Mouse (Mus musculus): ENCODE measurements around the gene Tmeff1. TPM values are rescaled to one million over a fixed set of nuclear protein-coding genes. Genes with fewer than 3 reads are reported as not detected.

The Tmeff1 gene
- polyA plus RNA-seq, 1 experiment from 2014 or later: 0.36 TPM

DNA sequence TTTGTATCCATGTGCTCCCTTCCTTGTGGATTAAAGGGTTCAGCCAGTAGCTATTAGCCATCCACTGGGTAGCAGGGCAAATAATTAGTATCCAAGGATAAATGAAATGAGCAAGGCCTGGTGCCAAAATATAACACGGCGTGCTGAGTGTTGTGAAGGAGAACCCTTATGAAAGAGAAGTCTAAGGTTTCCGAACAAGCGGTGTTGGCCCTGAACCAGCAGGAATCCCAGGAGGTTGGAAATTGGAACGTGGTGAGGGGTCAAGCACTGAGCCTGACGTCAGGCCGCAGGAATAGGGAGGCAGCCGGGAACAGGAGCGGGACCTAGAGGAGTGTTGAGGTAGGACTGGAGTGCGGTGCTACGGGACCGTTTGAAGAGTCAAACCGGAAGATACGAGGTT lies 25.3 kb upstream of the Tmeff1 start:
- H3K27me3 ChIP-seq (ENCODE audit: insufficient read depth, low read length): no peaks in the 10 kb centered on the region
- no peak overlapping the region for H3K27ac ChIP-seq (ENCODE audit: low read depth)
- no peaks in the 10 kb centered on the region for H3K9me3 ChIP-seq (ENCODE audit: low read length)
- 89% methylated on average over 14 of the region's 14 CpGs for WGBS (ENCODE audit: insufficient replicate concordance)
- DNase-seq (no peak), ATAC-seq (no peak)
- H3K4me2 ChIP-seq (ENCODE audit: low read depth, low read length): no peak overlapping the region
- no peak for TF ChIP-seq EP300 (IDR thresholded peaks at IDR 0.05; ENCODE audit: low read depth)
- no peak overlapping the region for H3K4me3 ChIP-seq (ENCODE audit: low read depth, low read length)
- H3K9ac ChIP-seq (replicated peaks): no peak overlapping the region
- H3K4me1 ChIP-seq (ENCODE audit: insufficient read depth): no peaks in the 10 kb centered on the region
- H3K36me3 ChIP-seq (replicated peaks; ENCODE audit: insufficient read depth, low read length): 0 out of 2 replicates have a peak, but pooled peaks cover 4% of the 10 kb centered on the region

DNA sequence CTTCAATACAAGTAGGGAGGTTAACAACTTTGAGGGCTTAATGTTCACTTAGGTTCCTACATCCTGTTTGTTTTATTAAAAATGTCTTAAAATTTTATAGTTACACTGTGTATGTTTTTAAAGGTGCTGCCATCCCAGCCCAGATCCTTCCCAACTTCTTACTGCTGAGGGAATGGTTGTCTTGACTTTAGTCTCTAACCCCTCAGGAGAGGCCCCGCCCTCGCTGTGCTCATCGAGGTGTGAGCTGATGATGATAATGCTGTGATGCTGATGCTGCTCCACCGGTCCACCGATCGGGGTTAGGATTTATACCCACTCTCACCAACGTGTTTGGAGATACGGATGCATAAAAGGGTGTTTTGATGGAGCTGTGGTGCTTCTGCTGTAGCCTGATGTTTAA lies 23.1 kb upstream of the Tmeff1 start:
- Histone ChIP-seq H3K9ac (replicated peaks) (no peak overlapping the region), H3K27me3 (ENCODE audit: insufficient read depth, low read length) (no peaks in the 10 kb centered on the region), H3K4me2 (ENCODE audit: low read depth, low read length) (no peak overlapping the region), H3K9me3 (ENCODE audit: low read length) (no peaks in the 10 kb centered on the region), H3K27ac (ENCODE audit: low read depth) (no peak overlapping the region), H3K4me3 (ENCODE audit: low read depth, low read length) (no peak overlapping the region), H3K4me1 (ENCODE audit: insufficient read depth) (no peaks in the 10 kb centered on the region), H3K36me3 (replicated peaks; ENCODE audit: insufficient read depth, low read length) (0 out of 2 replicates have a peak, but pooled peaks cover 4% of the 10 kb centered on the region)
- TF ChIP-seq CTCF (IDR thresholded peaks at IDR 0.05; ENCODE audit: low read depth) (no peak), EP300 (IDR thresholded peaks at IDR 0.05; ENCODE audit: low read depth) (no peak)
- ATAC-seq: no peak
- no peak for DNase-seq
- 85% methylated on average over 8 of the region's 8 CpGs for WGBS (ENCODE audit: insufficient replicate concordance)

DNA sequence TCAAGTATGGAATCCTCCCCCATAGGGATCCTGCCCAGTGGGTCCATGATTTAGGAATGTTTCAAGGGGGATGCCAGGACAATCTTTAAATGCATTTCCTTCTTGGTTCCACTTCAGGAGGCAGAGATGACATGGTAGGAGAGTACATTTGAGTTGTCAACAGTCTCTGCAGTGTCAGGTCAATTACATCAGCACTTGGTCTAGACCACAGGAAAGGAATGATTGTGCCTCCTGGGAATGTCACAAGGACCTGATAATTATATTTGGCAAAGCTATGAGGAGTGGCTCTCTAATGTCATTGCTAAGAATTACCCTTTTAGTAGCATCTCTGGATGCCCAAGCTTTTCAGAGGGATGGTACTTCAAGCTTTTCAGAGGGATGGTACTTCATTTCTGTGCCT lies 20.0 kb upstream of the Tmeff1 start:
- TF ChIP-seq EP300 (IDR thresholded peaks at IDR 0.05; ENCODE audit: low read depth): no peak
- TF ChIP-seq CTCF (IDR thresholded peaks at IDR 0.05; ENCODE audit: low read depth): no peak
- 0 out of 2 replicates have a peak, but pooled peaks cover 4% of the 10 kb centered on the region for H3K36me3 ChIP-seq (replicated peaks; ENCODE audit: insufficient read depth, low read length)
- no peak for DNase-seq
- no peak overlapping the region for H3K9ac ChIP-seq (replicated peaks)
- no peak overlapping the region for H3K27ac ChIP-seq (ENCODE audit: low read depth)
- H3K27me3 ChIP-seq (ENCODE audit: insufficient read depth, low read length): no peaks in the 10 kb centered on the region
- ATAC-seq: no peak
- no peak overlapping the region for H3K4me3 ChIP-seq (ENCODE audit: low read depth, low read length)
- H3K4me2 ChIP-seq (ENCODE audit: low read depth, low read length): no peak overlapping the region
- H3K9me3 ChIP-seq (ENCODE audit: low read length): no peaks in the 10 kb centered on the region
- no peaks in the 10 kb centered on the region for H3K4me1 ChIP-seq (ENCODE audit: insufficient read depth)

DNA sequence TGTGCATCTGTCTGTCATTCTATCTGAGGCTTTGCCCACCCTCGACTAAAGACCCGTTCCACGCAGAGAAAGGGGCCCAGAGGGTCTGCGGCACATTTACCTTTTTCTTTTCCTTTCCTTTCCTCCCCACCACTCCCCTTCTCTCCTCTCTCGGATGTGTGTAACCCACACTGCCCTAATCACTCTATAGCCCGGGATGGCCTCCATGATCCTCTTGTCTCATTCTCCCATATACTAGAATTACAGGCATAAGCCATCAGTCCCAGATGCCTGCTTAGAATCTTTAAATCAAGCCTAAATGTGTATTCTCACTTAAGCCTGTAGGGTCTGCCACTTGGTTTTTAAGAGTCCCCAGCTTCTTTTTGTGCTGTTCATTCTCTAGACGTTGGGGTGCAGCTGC lies 8.6 kb upstream of the Tmeff1 start:
- DNase-seq (no peak), ATAC-seq (no peak)
- no peak overlapping the region for H3K4me2 ChIP-seq (ENCODE audit: low read depth, low read length)
- no peaks in the 10 kb centered on the region for H3K4me1 ChIP-seq (ENCODE audit: insufficient read depth)
- H3K9ac ChIP-seq (replicated peaks): no peak overlapping the region
- TF ChIP-seq EP300 (IDR thresholded peaks at IDR 0.05; ENCODE audit: low read depth): no peak
- TF ChIP-seq CTCF (IDR thresholded peaks at IDR 0.05; ENCODE audit: low read depth): no peak
- no peaks in the 10 kb centered on the region for H3K27me3 ChIP-seq (ENCODE audit: insufficient read depth, low read length)
- no peak overlapping the region for H3K27ac ChIP-seq (ENCODE audit: low read depth)
- H3K4me3 ChIP-seq (ENCODE audit: low read depth, low read length): no peak overlapping the region
- H3K36me3 ChIP-seq (replicated peaks; ENCODE audit: insufficient read depth, low read length): no peaks in the 10 kb centered on the region
- H3K9me3 ChIP-seq (ENCODE audit: low read length): no peaks in the 10 kb centered on the region
- WGBS (ENCODE audit: insufficient replicate concordance): 84% methylated on average over 7 of the region's 7 CpGs

DNA sequence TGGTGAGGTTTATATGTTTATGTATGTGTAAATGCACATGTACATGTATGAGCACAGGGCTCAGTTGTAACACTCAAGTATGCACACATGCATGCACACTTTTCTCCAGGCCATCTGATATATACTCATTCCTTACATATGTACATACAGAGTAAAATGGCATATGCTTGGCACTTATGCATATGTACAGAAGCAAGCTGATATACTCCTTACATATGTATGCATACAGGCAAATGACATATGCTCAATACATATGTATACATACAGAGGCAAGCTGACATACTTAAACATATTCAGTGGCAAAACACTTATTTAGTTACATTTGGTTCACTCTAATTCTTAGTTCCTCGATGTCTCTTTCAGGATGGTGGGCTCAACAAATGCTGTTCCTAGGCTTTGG lies 7.1 kb upstream of the Tmeff1 start:
- no peak for TF ChIP-seq EP300 (IDR thresholded peaks at IDR 0.05; ENCODE audit: low read depth)
- TF ChIP-seq CTCF (IDR thresholded peaks at IDR 0.05; ENCODE audit: low read depth): no peak
- H3K4me1 ChIP-seq (ENCODE audit: insufficient read depth): no peaks in the 10 kb centered on the region

DNA sequence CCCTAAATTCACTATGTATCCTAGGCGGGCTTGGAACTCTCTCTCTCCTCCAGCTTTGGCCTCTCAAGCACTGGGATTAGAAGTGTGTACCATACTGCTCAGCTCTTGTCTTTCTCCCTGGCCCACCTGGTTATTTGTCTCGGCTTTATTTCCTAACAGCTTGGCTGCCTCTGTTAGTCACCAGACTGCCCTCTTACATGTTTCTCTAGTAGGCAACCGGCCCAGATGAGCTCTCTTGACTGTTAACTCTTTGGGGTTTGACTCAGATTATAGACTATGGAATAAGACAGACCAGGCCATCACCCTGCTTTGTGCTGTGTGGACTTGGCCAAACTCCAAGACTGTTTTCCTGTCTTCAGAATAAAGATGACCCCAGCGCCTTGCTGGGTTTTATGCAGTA lies 6.6 kb upstream of the Tmeff1 start:
- no peak for DNase-seq
- Histone ChIP-seq H3K27me3 (ENCODE audit: insufficient read depth, low read length) (no peaks in the 10 kb centered on the region), H3K4me3 (ENCODE audit: low read depth, low read length) (no peak overlapping the region), H3K9ac (replicated peaks) (no peak overlapping the region), H3K27ac (ENCODE audit: low read depth) (no peak overlapping the region), H3K4me1 (ENCODE audit: insufficient read depth) (no peaks in the 10 kb centered on the region), H3K36me3 (replicated peaks; ENCODE audit: insufficient read depth, low read length) (no peaks in the 10 kb centered on the region), H3K4me2 (ENCODE audit: low read depth, low read length) (no peak overlapping the region), H3K9me3 (ENCODE audit: low read length) (no peaks in the 10 kb centered on the region)
- no peak for ATAC-seq
- 53% methylated on average over 4 of the region's 4 CpGs for WGBS (ENCODE audit: insufficient replicate concordance)
- TF ChIP-seq EP300 (IDR thresholded peaks at IDR 0.05; ENCODE audit: low read depth) (no peak), CTCF (IDR thresholded peaks at IDR 0.05; ENCODE audit: low read depth) (no peak)

More for the DNA sequence above, 7.1 kb upstream of the Tmeff1 start:
- 74% methylated on average over 1 of the region's 1 CpGs for WGBS (ENCODE audit: insufficient replicate concordance)
- DNase-seq: no peak
- Histone ChIP-seq H3K9ac (replicated peaks) (no peak overlapping the region), H3K9me3 (ENCODE audit: low read length) (no peaks in the 10 kb centered on the region), H3K36me3 (replicated peaks; ENCODE audit: insufficient read depth, low read length) (no peaks in the 10 kb centered on the region), H3K4me2 (ENCODE audit: low read depth, low read length) (no peak overlapping the region), H3K4me3 (ENCODE audit: low read depth, low read length) (no peak overlapping the region), H3K27me3 (ENCODE audit: insufficient read depth, low read length) (no peaks in the 10 kb centered on the region), H3K27ac (ENCODE audit: low read depth) (no peak overlapping the region)
- no peak for ATAC-seq

DNA sequence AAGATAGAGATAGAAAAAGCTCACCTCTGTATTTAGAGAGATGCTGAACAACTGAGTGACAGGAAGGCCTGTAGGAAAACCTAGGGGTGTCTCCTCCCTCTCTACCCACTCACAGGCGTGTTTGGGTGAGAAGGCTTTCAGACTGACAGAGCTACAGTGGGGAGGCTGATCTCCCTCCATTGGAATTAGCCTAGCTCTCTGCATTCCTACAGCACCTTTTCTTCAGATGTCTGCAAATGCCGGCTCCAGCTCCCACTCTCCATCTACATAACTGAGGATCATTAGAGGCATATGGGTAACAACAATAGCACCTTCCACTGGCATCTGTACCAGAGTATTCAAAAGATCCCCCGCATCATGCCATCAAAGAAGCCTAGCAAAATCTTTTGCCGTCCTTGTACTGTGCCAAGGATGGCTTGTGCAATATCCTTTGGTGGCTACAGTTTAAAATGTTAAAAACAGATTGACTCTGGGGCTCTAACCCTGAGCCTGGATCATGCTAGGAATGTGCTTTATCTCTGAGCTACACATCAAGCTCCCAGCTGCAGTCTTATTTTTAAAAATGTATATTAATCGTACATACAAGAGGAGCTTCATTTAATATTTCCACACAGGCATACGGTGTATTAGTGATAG lies 5.4 kb upstream of the Tmeff1 start:
- DNase-seq (no peak), ATAC-seq (no peak)
- no peaks in the 10 kb centered on the region for H3K4me1 ChIP-seq (ENCODE audit: insufficient read depth)
- H3K27ac ChIP-seq (ENCODE audit: low read depth): no peak overlapping the region
- no peaks in the 10 kb centered on the region for H3K9me3 ChIP-seq (ENCODE audit: low read length)
- 69% methylated on average over 6 of the region's 6 CpGs for WGBS (ENCODE audit: insufficient replicate concordance)
- H3K9ac ChIP-seq (replicated peaks): no peak overlapping the region
- H3K4me3 ChIP-seq (ENCODE audit: low read depth, low read length): no peak overlapping the region
- TF ChIP-seq EP300 (IDR thresholded peaks at IDR 0.05; ENCODE audit: low read depth): no peak
- TF ChIP-seq CTCF (IDR thresholded peaks at IDR 0.05; ENCODE audit: low read depth): no peak
- no peak overlapping the region for H3K4me2 ChIP-seq (ENCODE audit: low read depth, low read length)
- H3K27me3 ChIP-seq (ENCODE audit: insufficient read depth, low read length): peaks cover 2% of the 10 kb centered on the region; the same call in 1 of the 2 replicates
- no peaks in the 10 kb centered on the region for H3K36me3 ChIP-seq (replicated peaks; ENCODE audit: insufficient read depth, low read length)
